Mouse (Mus musculus) ES-E14 (cell line): ENCODE measurements around the gene Hist1h2bg. TPM values are rescaled to one million over a fixed set of nuclear protein-coding genes. Genes with fewer than 3 reads are reported as not detected.
A peak's percentile ranks its signal among the peaks of the same experiment; 100 is the strongest.
"Not testable (repeated sequence)": the region's sequence is repeated elsewhere in the genome, so short reads cannot be mapped to it uniquely, and the experiment has no call there.

Source experiments
- DNase-seq: peaks from one replicate; pipeline ENCODE4 v3.0.0-alpha.2; 2013; ENCODE audit warnings: low read depth, low spot score
- H3K27ac ChIP-seq: 2 replicates; pipeline ENCODE4 v1.5.1; 2012; ENCODE audit warnings: low read depth, mild to moderate bottlenecking, low read length, moderate library complexity, mixed read lengths; ENCODE audit not compliant: poor library complexity, insufficient read depth, severe bottlenecking
- H3K36me3 ChIP-seq: 2 replicates; pipeline ENCODE4 v1.6.1; 2012; ENCODE audit warnings: mild to moderate bottlenecking, low read length, moderate library complexity, mixed read lengths; ENCODE audit not compliant: control insufficient read depth, poor library complexity, insufficient read depth, severe bottlenecking
- H3K4me1 ChIP-seq, 2 experiments: fragments of 150-350 bp in 1 of 2; sonication (generic) in 1 of 2; 2 replicates each; pipeline ENCODE4 v1.6.1; 2012; ENCODE audit warnings: low read length in 2 of 2, mild to moderate bottlenecking in 1 of 2, mixed read lengths in 1 of 2; ENCODE audit not compliant: control insufficient read depth in 2 of 2, insufficient read depth in 2 of 2, poor library complexity in 1 of 2
- H3K4me3 ChIP-seq, 2 experiments: fragments of 150-350 bp in 1 of 2; sonication (generic) in 1 of 2; 2 replicates each; pipeline ENCODE4 v1.5.1; 2012; ENCODE audit warnings: low read length in 2 of 2, low read depth in 1 of 2, mild to moderate bottlenecking in 1 of 2, mixed read lengths in 1 of 2; ENCODE audit not compliant: insufficient read depth in 1 of 2, poor library complexity in 1 of 2, severe bottlenecking in 1 of 2
- H3K9ac ChIP-seq: 2 replicates; pipeline ENCODE4 v1.6.1; 2012; ENCODE audit warnings: low read depth, mild to moderate bottlenecking, low read length, mixed read lengths; ENCODE audit not compliant: poor library complexity, insufficient read depth, severe bottlenecking
- H3K9me3 ChIP-seq: fragments of 150-350 bp; sonication (generic); 2 replicates; pipeline ENCODE4 v1.6.1; 2012; ENCODE audit warnings: low read depth, mild to moderate bottlenecking, low read length; ENCODE audit not compliant: control insufficient read depth, insufficient read depth
- CHD2 ChIP-seq: IDR thresholded peaks from 2 replicates; pipeline ENCODE4 v1.6.1; 2014; ENCODE audit warnings: mild to moderate bottlenecking, low read depth, low read length, inconsistent platforms
- HCFC1 ChIP-seq: IDR thresholded peaks from 2 replicates; pipeline ENCODE4 v1.6.1; 2012; ENCODE audit warnings: low read length, inconsistent platforms, borderline replicate concordance; ENCODE audit not compliant: insufficient read depth
- in situ Hi-C, 2 experiments: fragments of 600-800 bp; cut with MboI; formaldehyde crosslinking; loops; one replicate each; pipeline ENCODE4 v1.15.1; 2025; ENCODE audit warnings: low sequenced_read_pairs in 2 of 2, inconsistent platforms in 1 of 2; ENCODE audit not compliant: unreplicated experiment in 2 of 2
- total RNA-seq: library from RNA; depleted of rRNA; stranded (reverse); fragments of 300-350 nt; gene quantifications from 2 replicates; pipeline ENCODE4 v1.2.3, GENCODE M21; 2012

Hist1h2bg gene
- total RNA-seq, 1 experiment: 2,074 TPM

- Histone ChIP-seq H3K4me3 (peak overlapping the region; percentile 27 to 66), H3K9ac (peak overlapping the region; percentile 65), H3K27ac (peak overlapping the region; percentile 77)
- TF ChIP-seq CHD2 (peak; percentile 64), HCFC1 (peak; percentile 49; the same call in 1 of the 2 replicates)
- DNase-seq, H3K9me3 ChIP-seq, H3K36me3 ChIP-seq, H3K4me1 ChIP-seq: not testable (repeated sequence)
- in situ Hi-C loops: loop anchor here (25.0 kb wide), 2 partner anchors 1534 to 1834 kb away; partner anchors contain the start of genes Hist1h4j (in 2 of the 2), Hist1h2ag (in 1 of the 2), Hist1h2ah (in 1 of the 2) and Hist1h2bj (in 1 of the 2)
These were observed 465 bp downstream of the Hist1h2bg start for GRCm38 (mm10) chr13:23571504-23572217.

GRCm38 (mm10) chr13:23572218-23573033 lies 1.2 kb downstream of the Hist1h2bg start:
- no peaks in the 10 kb centered on the region for H3K4me1 ChIP-seq
- H3K27ac ChIP-seq: peak overlapping the region; percentile 77; the same call in 1 of the 2 replicates
- TF ChIP-seq HCFC1 (no peak), CHD2 (peak; percentile 52; the same call in 1 of the 2 replicates)
- DNase-seq: no peak
- in situ Hi-C loops: loop anchor here (25.0 kb wide), 2 partner anchors 1535 to 1835 kb away; partner anchors contain the start of genes Hist1h4j (in 2 of the 2), Hist1h2ag (in 1 of the 2), Hist1h2ah (in 1 of the 2) and Hist1h2bj (in 1 of the 2)
- H3K9me3 ChIP-seq: no peaks in the 10 kb centered on the region
- peak overlapping the region; percentile 27 to 66 for H3K4me3 ChIP-seq
- H3K36me3 ChIP-seq: no peaks in the 10 kb centered on the region
- H3K9ac ChIP-seq: peak overlapping the region; percentile 48; the same call in 1 of the 2 replicates

GRCm38 (mm10) chr13:23573034-23573897 lies 2.1 kb downstream of the Hist1h2bg start:
- H3K9me3 ChIP-seq, DNase-seq, H3K36me3 ChIP-seq, H3K4me1 ChIP-seq: not testable (repeated sequence)
- peak overlapping the region; percentile 77 for H3K27ac ChIP-seq
- in situ Hi-C loops: loop anchor here (25.0 kb wide), 2 partner anchors 1536 to 1836 kb away; partner anchors contain the start of genes Hist1h4j (in 2 of the 2), Hist1h2ag (in 1 of the 2), Hist1h2ah (in 1 of the 2) and Hist1h2bj (in 1 of the 2)
- peak overlapping the region; percentile 47 to 56 for H3K4me3 ChIP-seq
- peak overlapping the region; percentile 85 for H3K9ac ChIP-seq

- Histone ChIP-seq H3K27ac (peak within 1 kb of the TSS; percentile 77), H3K4me3 (peak within 1 kb of the TSS; percentile 47 to 56), H3K9ac (peak within 1 kb of the TSS; percentile 85)
- in situ Hi-C loops: loop anchor here (25.0 kb wide), 2 partner anchors 1537 to 1837 kb away; partner anchors contain the start of genes Hist1h4j (in 2 of the 2), Hist1h2ag (in 1 of the 2), Hist1h2ah (in 1 of the 2) and Hist1h2bj (in 1 of the 2)
- peak; percentile 97 for DNase-seq
- not testable (repeated sequence) for H3K9me3 ChIP-seq, H3K36me3 ChIP-seq, H3K4me1 ChIP-seq
- peak; percentile 98 for TF ChIP-seq CHD2
These were observed 2.8 kb downstream of the Hist1h2bg start, which contains the start of the genes Hist1h2bf and Hist1h2ad for GRCm38 (mm10) chr13:23573898-23574524. Hist1h2bf (minus strand) TSS chr13:23574196. Hist1h2ad (plus strand) TSS chr13:23574381.

GRCm38 (mm10) chr13:23574546-23575170 lies 3.5 kb downstream of the Hist1h2bg start:
- peak overlapping the region; percentile 55; the same call in 1 of the 2 replicates for H3K27ac ChIP-seq
- peak overlapping the region; percentile 78; the same call in 1 of the 2 replicates for H3K9ac ChIP-seq
- in situ Hi-C loops: loop anchor here (25.0 kb wide), 2 partner anchors 1537 to 1837 kb away; partner anchors contain the start of genes Hist1h4j (in 2 of the 2), Hist1h2ag (in 1 of the 2), Hist1h2ah (in 1 of the 2) and Hist1h2bj (in 1 of the 2)
- H3K4me1 ChIP-seq, DNase-seq, H3K36me3 ChIP-seq, H3K9me3 ChIP-seq: not testable (repeated sequence)
- peak overlapping the region; percentile 40 to 56 for H3K4me3 ChIP-seq
